Mouse (Mus musculus) layer of hippocampus, postnatal 10 days (tissue): ENCODE data around the gene Lingo4. TPM values are rescaled to one million over a fixed set of nuclear protein-coding genes. Genes with fewer than 3 reads are reported as not detected.

Source experiments
- DNase-seq, 2 experiments: peaks; one replicate each; pipeline ENCODE4 v3.0.0; 2021; ENCODE audit warnings: low spot score in 2 of 2
- total RNA-seq, 2 experiments: library from RNA; stranded (reverse); gene quantifications; 2 replicates each; pipeline ENCODE4 v1.2.3; 2021

Lingo4 gene
- total RNA-seq, 2 experiments from 2014 or later: 1.3 to 1.5 TPM

GRCm38 (mm10) chr3:94443597-94443964, 45.3 kb downstream of the Lingo4 start, which contains the start of gene Oaz3:
Gene Oaz3, minus strand, starts transcription at chr3:94443915.
- no peak for DNase-seq

GRCm38 (mm10) chr3:94449377-94449776, 51.1 kb downstream of the Lingo4 start:
- no peak for DNase-seq

Other genes starting within 250 kb of the Lingo4 start
- gene Gm10696, start 220.3 kb upstream of the Lingo4 start, total RNA-seq: not detected
- not detected for gene Gm5286, start 201.8 kb upstream of the Lingo4 start, total RNA-seq
- not detected for gene Gm4778, start 134.5 kb upstream of the Lingo4 start, total RNA-seq
- 10 to 100 TPM; 27.9 to 33.4 TPM for gene Them4, start 88.4 kb upstream of the Lingo4 start, total RNA-seq
- gene Them5, start 56.4 kb upstream of the Lingo4 start, total RNA-seq: not detected
- gene C2cd4d, start 36.1 kb upstream of the Lingo4 start, total RNA-seq: under 1 TPM in 1 of 2 experiments, not detected in 1; 0.46 TPM
- under 1 TPM; 0.16 to 0.62 TPM for gene Rorc, start 25.7 kb upstream of the Lingo4 start, total RNA-seq
- 10 to 100 TPM; 43.9 to 47.7 TPM for gene Tdrkh, start 14.8 kb downstream of the Lingo4 start, total RNA-seq
- 10 to 100 TPM; 45.3 to 48.8 TPM for gene Mrpl9, start 44.8 kb downstream of the Lingo4 start, total RNA-seq
- not detected for gene Oaz3, start 45.4 kb downstream of the Lingo4 start, total RNA-seq
- 100 to 1,000 TPM; 222 to 249 TPM for gene Celf3, start 79.8 kb downstream of the Lingo4 start, total RNA-seq
- 1 to 10 TPM; 5.7 to 8.8 TPM for gene Riiad1, start 81.8 kb downstream of the Lingo4 start, total RNA-seq
- gene Snx27, start 184.2 kb downstream of the Lingo4 start, total RNA-seq: 10 to 100 TPM; 80.2 to 88.8 TPM
- gene Gm10972, start 244.6 kb downstream of the Lingo4 start, total RNA-seq: not detected